Mouse (Mus musculus) intestine, embryonic 14.5 days (tissue): ENCODE measurements around the gene Ubp1. TPM values are rescaled to one million over a fixed set of nuclear protein-coding genes. Genes with fewer than 3 reads are reported as not detected.

ENCODE experiments used
- ATAC-seq: fragments of 200-750 bp; cut with Nextera tagmentation; replicated peaks from 2 replicates; pipeline ENCODE4 v1.8.0; 2017; ENCODE audit warnings: low read depth, moderate number of reproducible peaks, moderate TSS enrichment, moderate library complexity; ENCODE audit not compliant: low FRiP score, low TSS enrichment
- DNase-seq: peaks from one replicate; pipeline ENCODE4 v3.0.0-alpha.2; 2018; ENCODE audit warnings: low spot score
- H3K27ac ChIP-seq: fragments of 300-500 bp; sonication (generic); 2 replicates; pipeline ENCODE4 v1.5.1; 2014; ENCODE audit warnings: low read depth, mild to moderate bottlenecking, control low read depth
- H3K27me3 ChIP-seq: fragments of 300-500 bp; sonication (generic); replicated peaks from 2 replicates; pipeline ENCODE4 v1.6.1; 2014; ENCODE audit warnings: low read length, control low read depth; ENCODE audit not compliant: control insufficient read depth, insufficient read depth
- H3K36me3 ChIP-seq: fragments of 300-500 bp; sonication (generic); 2 replicates; pipeline ENCODE4 v1.6.1; 2014; ENCODE audit warnings: low read length, control low read depth; ENCODE audit not compliant: control insufficient read depth, insufficient read depth
- H3K4me1 ChIP-seq: fragments of 300-500 bp; sonication (generic); replicated peaks from 2 replicates; pipeline ENCODE4 v1.6.1; 2014; ENCODE audit warnings: low read length, control low read depth, mixed read lengths; ENCODE audit not compliant: control insufficient read depth, insufficient read depth
- H3K4me2 ChIP-seq: fragments of 300-500 bp; sonication (generic); 2 replicates; pipeline ENCODE4 v1.6.1; 2014; ENCODE audit warnings: low read length
- H3K4me3 ChIP-seq: fragments of 300-500 bp; sonication (generic); 2 replicates; pipeline ENCODE4 v1.5.1; 2014; ENCODE audit warnings: low read depth, low read length, control low read depth, mixed read lengths
- H3K9ac ChIP-seq: fragments of 300-500 bp; sonication (generic); 2 replicates; pipeline ENCODE4 v1.6.1; 2014; ENCODE audit warnings: mild to moderate bottlenecking, low read length
- H3K9me3 ChIP-seq: fragments of 300-500 bp; sonication (generic); 2 replicates; pipeline ENCODE4 v1.6.1; 2016; ENCODE audit warnings: low read length, control low read depth; ENCODE audit not compliant: control insufficient read depth
- WGBS: fragments of 180-500 bp; shearing (Covaris S2); extraction: QIAGEN DNeasy Blood & Tissue Kit; methylation state at CpG from one replicate; pipeline ENCODE4 v1.1.7; 2014; 5-methylcytosine and 5-hydroxymethylcytosine counted together
- polyA plus RNA-seq: library from polyadenylated mRNA; unstranded; fragments of >200 nt; fragmentation: Nextera tagmentation; extraction: Ambion mirVana; gene quantifications from 2 replicates; pipeline ENCODE4 v1.2.1, GENCODE M21; 2014

Gene Ubp1
- polyA plus RNA-seq, 1 experiment from 2014 or later: 42.1 TPM

GRCm38 (mm10) chr9:113974945-113975344 is 44.2 kb downstream of the Ubp1 start:
- H3K27ac ChIP-seq: no peak overlapping the region
- no peak overlapping the region for H3K4me3 ChIP-seq
- H3K9ac ChIP-seq: no peak overlapping the region
- H3K36me3 ChIP-seq: peaks cover 89% of the 10 kb centered on the region
- WGBS: 84% methylated on average over 4 of the region's 4 CpGs
- ATAC-seq (no peak), DNase-seq (no peak)
- no peak overlapping the region for H3K4me2 ChIP-seq
- H3K9me3 ChIP-seq: no peaks in the 10 kb centered on the region
- H3K4me1 ChIP-seq: no peaks in the 10 kb centered on the region
- H3K27me3 ChIP-seq: no peaks in the 10 kb centered on the region

- Histone ChIP-seq H3K36me3 (peaks cover 84% of the 10 kb centered on the region), H3K27me3 (no peaks in the 10 kb centered on the region), H3K4me2 (no peak overlapping the region), H3K9me3 (no peaks in the 10 kb centered on the region), H3K4me1 (no peaks in the 10 kb centered on the region), H3K9ac (no peak overlapping the region), H3K27ac (no peak overlapping the region), H3K4me3 (no peak overlapping the region)
- DNase-seq: no peak
- ATAC-seq: no peak
- 80% methylated on average over 7 of the region's 7 CpGs for WGBS
Measured at GRCm38 (mm10) chr9:113975442-113975841, 44.7 kb downstream of the Ubp1 start.

DNA sequence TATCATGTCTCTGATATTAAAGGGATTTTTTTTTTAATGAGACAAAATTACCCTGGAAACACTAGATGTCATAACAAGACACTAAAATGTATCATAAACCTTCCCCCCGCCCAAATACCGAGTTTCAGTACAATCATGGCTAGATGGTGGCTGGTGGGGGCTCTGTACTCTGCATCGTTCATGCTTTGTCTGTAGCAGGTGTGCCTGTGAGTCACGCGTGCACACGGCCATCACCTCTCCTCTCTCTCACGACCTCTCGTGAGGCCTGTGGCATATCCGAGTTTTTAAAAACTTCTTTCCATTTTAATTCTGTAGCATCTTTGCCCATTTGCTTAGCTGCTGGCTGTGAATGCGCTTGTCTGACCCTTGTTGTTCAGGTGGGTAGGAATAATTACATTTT is 45.5 kb downstream of the Ubp1 start:
- Histone ChIP-seq H3K36me3 (peaks cover 79% of the 10 kb centered on the region), H3K9me3 (no peaks in the 10 kb centered on the region), H3K4me2 (no peak overlapping the region), H3K27ac (no peak overlapping the region), H3K27me3 (no peaks in the 10 kb centered on the region), H3K9ac (no peak overlapping the region), H3K4me1 (no peaks in the 10 kb centered on the region), H3K4me3 (no peak overlapping the region)
- 93% methylated on average over 10 of the region's 10 CpGs for WGBS
- ATAC-seq (no peak), DNase-seq (no peak)

DNA sequence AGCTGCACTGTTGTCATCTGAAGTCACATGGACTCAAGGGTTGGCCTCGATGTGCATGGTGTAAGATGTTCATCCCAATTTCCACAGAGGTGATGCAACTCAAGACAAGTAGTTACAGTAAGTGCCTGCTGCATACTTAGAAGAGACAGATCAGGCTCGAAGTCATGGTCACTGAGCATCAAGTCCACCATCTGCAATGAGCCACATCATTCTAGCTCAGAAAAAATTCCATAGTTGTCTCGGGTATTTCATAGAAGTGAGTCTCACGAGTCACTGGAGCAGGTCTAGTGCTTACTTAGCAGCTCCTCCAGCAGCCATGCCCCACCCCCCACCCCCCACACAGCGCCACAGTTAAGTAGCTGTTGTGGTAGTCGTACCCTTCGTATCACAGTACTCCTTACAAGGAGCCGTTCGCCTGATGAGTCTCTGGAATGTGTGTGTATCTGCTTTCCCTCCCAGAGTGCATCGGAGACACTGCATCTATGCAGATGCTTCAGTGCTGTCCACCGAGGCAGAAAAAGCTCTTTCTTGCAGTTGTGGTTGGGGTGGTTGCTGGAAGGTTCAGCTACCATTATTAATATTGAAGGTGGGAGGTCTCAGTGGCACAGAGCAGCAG is 46.6 kb downstream of the Ubp1 start:
- Histone ChIP-seq H3K4me1 (no peaks in the 10 kb centered on the region), H3K27me3 (no peaks in the 10 kb centered on the region), H3K36me3 (peaks cover 74% of the 10 kb centered on the region), H3K4me2 (no peak overlapping the region), H3K4me3 (no peak overlapping the region), H3K9ac (no peak overlapping the region), H3K9me3 (no peaks in the 10 kb centered on the region), H3K27ac (no peak overlapping the region)
- no peak for ATAC-seq
- no peak for DNase-seq
- WGBS: 83% methylated on average over 11 of the region's 11 CpGs

- ATAC-seq (no peak), DNase-seq (no peak)
- Histone ChIP-seq H3K27me3 (no peaks in the 10 kb centered on the region), H3K27ac (no peak overlapping the region), H3K4me3 (no peak overlapping the region), H3K9me3 (no peaks in the 10 kb centered on the region), H3K4me1 (no peaks in the 10 kb centered on the region), H3K9ac (no peak overlapping the region), H3K4me2 (no peak overlapping the region), H3K36me3 (peaks cover 61% of the 10 kb centered on the region)
- WGBS: 78% methylated on average over 7 of the region's 7 CpGs
Measured at GRCm38 (mm10) chr9:113978656-113979055, 47.9 kb downstream of the Ubp1 start.

GRCm38 (mm10) chr9:113979356-113979755 is 48.6 kb downstream of the Ubp1 start:
- H3K4me1 ChIP-seq: no peaks in the 10 kb centered on the region
- 84% methylated on average over 13 of the region's 13 CpGs for WGBS
- no peak overlapping the region for H3K27ac ChIP-seq
- no peak for ATAC-seq
- peaks cover 55% of the 10 kb centered on the region for H3K36me3 ChIP-seq
- H3K27me3 ChIP-seq: no peaks in the 10 kb centered on the region
- H3K4me2 ChIP-seq: no peak overlapping the region
- H3K4me3 ChIP-seq: no peak overlapping the region
- DNase-seq: no peak
- no peaks in the 10 kb centered on the region for H3K9me3 ChIP-seq
- H3K9ac ChIP-seq: no peak overlapping the region

DNA sequence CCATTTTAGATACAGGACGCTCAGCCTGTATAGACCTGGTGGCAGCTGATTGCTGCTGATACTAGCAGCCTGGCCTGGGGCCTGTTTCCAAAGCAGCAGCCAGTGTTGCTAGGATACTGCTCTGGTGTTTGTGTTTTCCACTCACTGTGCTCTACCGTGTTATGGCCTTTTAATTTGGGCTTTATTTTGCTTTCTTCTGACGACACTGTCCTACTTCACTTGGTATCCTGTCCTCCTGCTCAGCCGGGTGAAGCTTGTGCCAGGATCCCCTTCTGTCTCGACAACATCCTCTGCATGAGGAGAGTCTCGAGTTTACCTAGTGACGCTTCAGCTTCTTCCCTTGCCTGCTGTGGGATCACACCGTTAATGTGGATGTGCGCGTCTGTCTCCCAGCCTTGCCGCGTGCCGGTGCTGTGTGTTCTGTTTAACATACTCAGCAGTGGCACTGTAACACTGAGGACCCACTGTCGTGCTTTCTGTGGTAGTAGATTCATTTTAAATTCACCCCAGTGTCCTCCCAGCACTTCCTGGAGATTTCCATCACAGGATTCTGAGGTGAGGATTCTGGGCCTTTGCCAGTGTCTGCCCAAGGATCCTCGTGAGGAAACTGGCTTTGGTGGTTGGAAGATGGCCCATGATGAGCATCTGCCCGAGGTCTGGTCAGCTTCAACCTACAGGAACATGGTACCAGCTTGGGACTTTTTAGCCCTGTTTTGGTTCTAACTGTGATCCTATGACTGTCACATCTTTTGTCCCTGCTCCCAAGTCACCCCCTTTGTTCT is 50.6 kb downstream of the Ubp1 start:
- Histone ChIP-seq H3K4me1 (no peaks in the 10 kb centered on the region), H3K9me3 (no peaks in the 10 kb centered on the region), H3K27me3 (no peaks in the 10 kb centered on the region), H3K36me3 (peaks cover 36% of the 10 kb centered on the region), H3K27ac (no peak overlapping the region), H3K4me3 (no peak overlapping the region), H3K9ac (no peak overlapping the region), H3K4me2 (no peak overlapping the region)
- 70% methylated on average over 16 of the region's 16 CpGs for WGBS
- no peak for ATAC-seq
- DNase-seq: no peak

DNA sequence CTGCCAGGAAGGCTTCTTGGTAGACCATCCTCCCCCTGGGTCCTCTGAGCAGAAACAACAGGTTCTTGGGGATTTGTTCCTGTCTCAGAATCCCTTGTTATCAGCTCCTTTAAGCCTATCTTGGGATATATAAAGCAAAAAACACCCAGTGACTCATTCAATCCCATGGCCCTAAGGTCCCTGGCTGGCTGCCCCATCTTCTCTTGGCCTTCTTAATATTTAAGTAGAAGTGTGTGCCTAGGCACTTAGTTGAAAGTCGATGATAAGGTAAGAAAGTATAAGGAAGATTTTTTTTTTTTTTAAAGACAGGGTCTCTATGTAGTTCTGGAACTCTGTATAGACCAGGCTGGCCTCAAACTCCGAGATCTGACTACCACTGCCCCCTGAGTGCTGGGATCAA is 51.7 kb downstream of the Ubp1 start:
- H3K4me1 ChIP-seq: no peaks in the 10 kb centered on the region
- H3K9ac ChIP-seq: no peak overlapping the region
- no peak overlapping the region for H3K4me3 ChIP-seq
- H3K9me3 ChIP-seq: no peaks in the 10 kb centered on the region
- H3K27ac ChIP-seq: no peak overlapping the region
- DNase-seq (no peak), ATAC-seq (no peak)
- 88% methylated on average over 2 of the region's 2 CpGs for WGBS
- H3K36me3 ChIP-seq: peaks cover 24% of the 10 kb centered on the region
- no peaks in the 10 kb centered on the region for H3K27me3 ChIP-seq
- no peak overlapping the region for H3K4me2 ChIP-seq
